Mouse (Mus musculus): ENCODE measurements around the gene Tanc2. TPM values are rescaled to one million over a fixed set of nuclear protein-coding genes. Genes with fewer than 3 reads are reported as not detected.

Gene Tanc2
- total RNA-seq, 2 experiments from 2014 or later = 17.2 to 18.2 TPM

- no peak for DNase-seq
These were observed 58.2 kb downstream of the Tanc2 start for GRCm38 (mm10) chr11:105648026-105648425.

GRCm38 (mm10) chr11:105654616-105655015, 64.8 kb downstream of the Tanc2 start:
- no peak for DNase-seq

- DNase-seq = no peak
These were observed 65.5 kb downstream of the Tanc2 start for GRCm38 (mm10) chr11:105655335-105655734.

GRCm38 (mm10) chr11:105667879-105668278, 78.1 kb downstream of the Tanc2 start:
- no peak for DNase-seq

- no peak for DNase-seq
These were observed 89.2 kb downstream of the Tanc2 start for GRCm38 (mm10) chr11:105678996-105679395.

GRCm38 (mm10) chr11:105684747-105685146, 95.0 kb downstream of the Tanc2 start:
- DNase-seq = no peak

GRCm38 (mm10) chr11:105700528-105700927, 110.7 kb downstream of the Tanc2 start:
- DNase-seq = no peak

- no peak for DNase-seq
These were observed 129.9 kb downstream of the Tanc2 start for GRCm38 (mm10) chr11:105719660-105720059.

- DNase-seq = no peak
These were observed 141.8 kb downstream of the Tanc2 start for GRCm38 (mm10) chr11:105731541-105731940.

GRCm38 (mm10) chr11:105731989-105732531, 142.3 kb downstream of the Tanc2 start:
- DNase-seq = no peak

- no peak for DNase-seq
These were observed 153.4 kb downstream of the Tanc2 start for GRCm38 (mm10) chr11:105743171-105743570.

- DNase-seq = peak; percentile 20 to 50
These were observed 159.7 kb downstream of the Tanc2 start for GRCm38 (mm10) chr11:105749297-105750071.

- DNase-seq = no peak
These were observed 168.9 kb downstream of the Tanc2 start for GRCm38 (mm10) chr11:105758561-105759203.

GRCm38 (mm10) chr11:105759413-105759812, 169.6 kb downstream of the Tanc2 start:
- DNase-seq = no peak

GRCm38 (mm10) chr11:105760346-105760745, 170.6 kb downstream of the Tanc2 start:
- DNase-seq = no peak

GRCm38 (mm10) chr11:105777802-105778201, 188.0 kb downstream of the Tanc2 start:
- DNase-seq = no peak

- DNase-seq = no peak
These were observed 202.7 kb downstream of the Tanc2 start for GRCm38 (mm10) chr11:105792501-105792900.

- peak; percentile 50 to 65 for DNase-seq
These were observed 213.9 kb downstream of the Tanc2 start for GRCm38 (mm10) chr11:105803686-105804085.

GRCm38 (mm10) chr11:105804776-105805175, 215.0 kb downstream of the Tanc2 start:
- DNase-seq = no peak

- peak; percentile 9 to 63 for DNase-seq
These were observed 217.3 kb downstream of the Tanc2 start for GRCm38 (mm10) chr11:105807103-105807502.

- DNase-seq = peak; percentile 50 to 58
These were observed 233.5 kb downstream of the Tanc2 start for GRCm38 (mm10) chr11:105823246-105823645.

GRCm38 (mm10) chr11:105823759-105824158, 234.0 kb downstream of the Tanc2 start:
- DNase-seq = no peak

GRCm38 (mm10) chr11:105828175-105828574, 238.4 kb downstream of the Tanc2 start:
- no peak for DNase-seq

All from adrenal gland, postnatal 36 days (tissue).